Comparison of ENCODE assay signal across 8 mouse cellular contexts in genomic region chr10:128918246-128918645, GRCm38 (mm10). TPM values are rescaled to one million over a fixed set of nuclear protein-coding genes. Genes with fewer than 3 reads are reported as not detected.
DNase-seq lines count a peak whose midpoint lies in the region; ATAC-seq lines count a peak whose summit lies in the region.

No protein-coding gene starts in this region.

- no peak for ATAC-seq in erythroblast, adult 5-6 weeks (replicated peaks; ENCODE audit: low FRiP score, poor library complexity, severe bottlenecking)

- peak; percentile 55 for DNase-seq in lung, postnatal 10 days
- no peak for DNase-seq in lung, adult 18-20 months
- DNase-seq in cerebellum, adult 8-10 months: peak; percentile 98
- peak; percentile 68 to 77 for DNase-seq in gastrocnemius, postnatal 36 days
- DNase-seq in layer of hippocampus, postnatal 10 days (ENCODE audit: low spot score in 2 of 2): peak; percentile 66 to 73
- no peak for DNase-seq in thymus, postnatal 10 days (ENCODE audit: low spot score in 2 of 2)
- DNase-seq in thymus, postnatal 14 days: no peak

- intact Hi-C loops in gastrocnemius, postnatal 36 days (cut with DNase I): no loop called here

RNA-seq across cellular contexts. Expression of gene Rdh5, which starts 4.4 kb away (rescaled TPM):
- 1 to 10 TPM; 3.5 to 4.1 TPM for total RNA-seq in gastrocnemius, postnatal 36 days (2021)
- 1 to 10 TPM; 5.6 to 6.7 TPM for total RNA-seq in layer of hippocampus, postnatal 10 days (2021)
- total RNA-seq in erythroblast, adult 5-6 weeks (2015; ENCODE audit: low replicate concordance): 5.0 TPM in 1 of 2 replicates, not detected in the other
- 1.1 TPM in 1 of 2 replicates, not detected in the other for total RNA-seq in erythroblast, adult 5-6 weeks (2017; ENCODE audit: low replicate concordance)

RNA-seq across cellular contexts. Expression of gene Bloc1s1, which starts 5.6 kb away (rescaled TPM):
- total RNA-seq in gastrocnemius, postnatal 36 days (2021): 100 to 1,000 TPM; 146 to 165 TPM
- 100 to 1,000 TPM; 109 to 123 TPM for total RNA-seq in layer of hippocampus, postnatal 10 days (2021)
- 25.4 and 37.0 TPM in 2 replicates for total RNA-seq in erythroblast, adult 5-6 weeks (2015; ENCODE audit: low replicate concordance)
- total RNA-seq in erythroblast, adult 5-6 weeks (2017; ENCODE audit: low replicate concordance): 22.7 and 24.7 TPM in 2 replicates

RNA-seq across cellular contexts. Expression of gene Itga7, which starts 15.4 kb away (rescaled TPM):
- 10 to 100 TPM; 47.9 to 60.1 TPM for total RNA-seq in gastrocnemius, postnatal 36 days (2021)
- total RNA-seq in layer of hippocampus, postnatal 10 days (2021): 10 to 100 TPM; 22.2 to 27.4 TPM
- total RNA-seq in erythroblast, adult 5-6 weeks (2015; ENCODE audit: low replicate concordance): not detected in 2 replicates
- not detected in 2 replicates for total RNA-seq in erythroblast, adult 5-6 weeks (2017; ENCODE audit: low replicate concordance)

RNA-seq across cellular contexts. Expression of gene Cd63, which starts 17.5 kb away (rescaled TPM):
- 100 to 1,000 TPM in 1 of 2 experiments, 10 to 100 TPM in 1; 94.8 to 103 TPM for total RNA-seq in gastrocnemius, postnatal 36 days (2021)
- total RNA-seq in layer of hippocampus, postnatal 10 days (2021): 100 to 1,000 TPM in 1 of 2 experiments, 10 to 100 TPM in 1; 81.7 to 110 TPM
- total RNA-seq in erythroblast, adult 5-6 weeks (2015; ENCODE audit: low replicate concordance): 90.9 and 115 TPM in 2 replicates
- total RNA-seq in erythroblast, adult 5-6 weeks (2017; ENCODE audit: low replicate concordance): 27.2 and 35.5 TPM in 2 replicates

RNA-seq across cellular contexts. Expression of gene Gdf11, which starts 26.7 kb away (rescaled TPM):
- 1 to 10 TPM; 2.8 to 5.8 TPM for total RNA-seq in gastrocnemius, postnatal 36 days (2021)
- 10 to 100 TPM; 23.1 to 24.0 TPM for total RNA-seq in layer of hippocampus, postnatal 10 days (2021)
- not detected in 2 replicates for total RNA-seq in erythroblast, adult 5-6 weeks (2015; ENCODE audit: low replicate concordance)
- total RNA-seq in erythroblast, adult 5-6 weeks (2017; ENCODE audit: low replicate concordance): not detected in 2 replicates

Comparison
In these comparisons a context has a peak if more than half of its experiments do, and no peak if none do; other contexts are left out.
1. DNase-seq: peak in lung, postnatal 10 days (single experiment), cerebellum, adult 8-10 months (single experiment), gastrocnemius, postnatal 36 days (2 of 2) and layer of hippocampus, postnatal 10 days (2 of 2); none in lung, adult 18-20 months (0 of 2), thymus, postnatal 10 days (0 of 2) and thymus, postnatal 14 days (single experiment).
2. RNA of gene Itga7, which starts 15.4 kb away (total RNA-seq): 47.9 to 60.1 TPM in gastrocnemius, postnatal 36 days and 22.2 to 27.4 TPM in layer of hippocampus, postnatal 10 days; not detected in erythroblast, adult 5-6 weeks; every median in the first group is over 10 times any median in the second.